Mouse (Mus musculus): ENCODE data around the gene Mdk. TPM values are rescaled to one million over a fixed set of nuclear protein-coding genes. Genes with fewer than 3 reads are reported as not detected.

The Mdk gene
- total RNA-seq, 2 experiments from 2014 or later: 16.5 to 21.5 TPM

GRCm38 (mm10) chr2:91966367-91966766 is 34.3 kb upstream of the Mdk start:
- no peak for TF ChIP-seq CTCF (IDR thresholded peaks at IDR 0.05)
- peak in 1 of 2 experiments; percentile 6 for DNase-seq (ENCODE audit: extremely low spot score in 1 of 2, low spot score in 2 of 2)
- intact Hi-C loops (cut with DNase I): no loop called here
- H3K4me3 ChIP-seq: no peak overlapping the region
- no peak overlapping the region for H3K27ac ChIP-seq

GRCm38 (mm10) chr2:91965417-91965816 is 33.3 kb upstream of the Mdk start:
- TF ChIP-seq CTCF (IDR thresholded peaks at IDR 0.05): no peak
- intact Hi-C loops (cut with DNase I): no loop called here
- Histone ChIP-seq H3K4me3 (0 out of 2 replicates have a peak overlapping the region, but pooled peaks have one; percentile 16), H3K27ac (peak overlapping the region; percentile 55; the same call in 1 of the 2 replicates)
- no peak for DNase-seq (ENCODE audit: extremely low spot score in 1 of 2, low spot score in 2 of 2)

- peak overlapping the region; percentile 9; the same call in 1 of the 2 replicates for H3K27ac ChIP-seq
- TF ChIP-seq CTCF (IDR thresholded peaks at IDR 0.05): no peak
- H3K4me3 ChIP-seq: no peak overlapping the region
- intact Hi-C loops (cut with DNase I): no loop called here
- DNase-seq (ENCODE audit: extremely low spot score in 1 of 2, low spot score in 2 of 2): no peak
Measured at GRCm38 (mm10) chr2:91964610-91965204, 32.6 kb upstream of the Mdk start.

GRCm38 (mm10) chr2:91963443-91963932 is 31.4 kb upstream of the Mdk start:
- peak; percentile 90 for TF ChIP-seq CTCF (IDR thresholded peaks at IDR 0.05)
- intact Hi-C loops (cut with DNase I): loop anchor here (2.0 kb wide), 1 partner anchor 19 kb away; the partner anchor contains the start of gene Gm9821
- DNase-seq (ENCODE audit: extremely low spot score in 1 of 2, low spot score in 2 of 2): peak; percentile 94 to 98
- Histone ChIP-seq H3K27ac (peak overlapping the region; percentile 86), H3K4me3 (peak overlapping the region; percentile 84)

DNA sequence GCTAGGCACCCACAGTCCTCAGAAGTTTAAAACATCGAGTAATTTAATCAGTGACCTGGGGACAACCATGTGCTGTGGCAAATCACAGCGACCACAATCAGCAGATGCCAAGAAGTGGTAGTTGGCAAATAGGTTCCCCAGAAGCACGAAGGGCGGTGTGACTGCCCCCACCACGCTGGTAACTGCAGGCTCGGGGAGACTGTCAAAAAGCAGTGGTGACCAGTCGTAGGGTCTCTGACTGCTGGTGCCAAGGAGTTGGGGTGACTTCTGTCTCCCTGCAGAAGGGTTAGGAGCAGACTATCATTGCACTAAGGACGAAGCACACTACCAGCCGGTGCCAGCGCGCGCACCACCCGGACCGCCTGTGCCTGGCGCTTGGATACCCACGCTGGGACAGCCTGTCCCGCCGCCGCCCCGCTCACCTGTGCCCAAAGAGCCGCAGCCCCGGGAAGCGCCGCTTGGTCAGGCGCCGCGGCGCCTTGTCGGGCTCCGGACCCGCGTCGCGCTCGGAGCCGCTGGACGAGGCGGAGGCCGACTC is 30.8 kb upstream of the Mdk start:
- intact Hi-C loops (cut with DNase I): loop anchor here (2.0 kb wide), 1 partner anchor 18 kb away; the partner anchor contains the start of gene Gm9821
- no peak for DNase-seq (ENCODE audit: extremely low spot score in 1 of 2, low spot score in 2 of 2)
- no peak for TF ChIP-seq CTCF (IDR thresholded peaks at IDR 0.05)
- Histone ChIP-seq H3K27ac (peak overlapping the region; percentile 86), H3K4me3 (peak overlapping the region; percentile 84)

DNA sequence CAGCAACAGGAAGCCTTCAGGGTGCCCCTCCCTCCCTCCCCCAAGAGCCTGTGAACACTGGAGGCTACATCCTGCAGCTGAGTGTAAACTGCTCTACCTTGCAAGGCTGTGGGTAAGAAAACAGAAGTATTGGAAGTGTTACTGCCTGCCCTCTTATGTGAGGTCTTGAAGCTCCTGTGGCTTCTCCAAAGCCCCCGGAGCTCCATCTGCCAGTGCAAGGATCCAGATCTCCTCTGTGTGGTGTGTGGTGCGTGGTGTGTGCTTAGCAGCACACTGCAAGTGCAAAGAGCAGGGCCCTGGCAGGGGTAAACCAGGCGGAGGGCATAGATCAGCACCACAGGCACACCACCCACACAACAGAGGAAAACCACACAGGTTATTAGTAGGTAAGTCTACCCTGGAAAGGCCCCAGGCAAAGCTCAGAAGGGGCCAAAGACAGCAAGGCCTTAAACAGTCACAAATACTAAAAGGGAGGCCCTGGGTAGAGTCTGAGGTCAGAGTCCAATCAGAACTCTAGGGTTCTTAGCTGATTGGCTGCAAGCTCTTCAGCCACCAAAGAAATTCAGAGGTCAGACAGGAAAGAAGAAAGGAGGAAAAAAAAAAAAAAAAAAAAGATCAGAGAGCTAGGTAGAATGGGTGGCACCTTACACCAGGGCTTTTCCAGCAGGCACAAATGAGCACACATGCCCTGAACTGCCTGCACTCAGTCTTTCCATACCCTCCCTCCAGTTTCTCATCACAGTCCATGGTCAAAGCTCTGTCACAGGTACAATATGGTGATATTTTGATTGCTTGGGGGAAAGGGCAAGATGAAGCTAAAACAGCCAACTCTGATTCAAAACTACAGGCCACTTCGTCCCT is 30.0 kb upstream of the Mdk start:
- TF ChIP-seq CTCF (IDR thresholded peaks at IDR 0.05): no peak
- intact Hi-C loops (cut with DNase I): loop anchor here (2.0 kb wide), 1 partner anchor 17 kb away; the partner anchor contains the start of gene Gm9821
- peak overlapping the region; percentile 86 for H3K27ac ChIP-seq
- H3K4me3 ChIP-seq: peak overlapping the region; percentile 84
- no peak for DNase-seq (ENCODE audit: extremely low spot score in 1 of 2, low spot score in 2 of 2)

DNA sequence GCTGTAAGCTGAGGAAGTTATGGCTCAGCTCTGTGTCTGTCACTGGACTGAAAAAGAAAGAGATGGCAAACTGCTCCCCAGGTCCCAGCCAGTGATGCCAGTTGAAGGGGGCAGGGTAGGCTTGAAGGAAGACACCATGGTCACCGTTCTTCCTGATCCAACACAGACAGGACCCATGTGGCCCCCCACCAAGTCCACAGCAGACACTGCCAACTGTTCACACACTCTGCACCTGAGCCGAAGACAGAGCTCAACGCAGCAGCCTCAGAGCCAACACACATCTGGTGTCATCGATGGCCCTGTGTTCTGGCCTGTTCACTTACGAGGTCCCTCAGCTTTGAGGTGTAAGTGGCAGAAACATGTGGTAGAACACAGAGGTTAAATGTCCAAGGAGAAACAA is 28.4 kb upstream of the Mdk start:
- peak overlapping the region; percentile 89 for H3K27ac ChIP-seq
- intact Hi-C loops (cut with DNase I): no loop called here
- DNase-seq (ENCODE audit: extremely low spot score in 1 of 2, low spot score in 2 of 2): no peak
- peak overlapping the region; percentile 19 for H3K4me3 ChIP-seq
- TF ChIP-seq CTCF (IDR thresholded peaks at IDR 0.05): no peak

GRCm38 (mm10) chr2:91959544-91960410 is 27.7 kb upstream of the Mdk start:
- peak overlapping the region; percentile 89 for H3K27ac ChIP-seq
- no peak for TF ChIP-seq CTCF (IDR thresholded peaks at IDR 0.05)

DNA sequence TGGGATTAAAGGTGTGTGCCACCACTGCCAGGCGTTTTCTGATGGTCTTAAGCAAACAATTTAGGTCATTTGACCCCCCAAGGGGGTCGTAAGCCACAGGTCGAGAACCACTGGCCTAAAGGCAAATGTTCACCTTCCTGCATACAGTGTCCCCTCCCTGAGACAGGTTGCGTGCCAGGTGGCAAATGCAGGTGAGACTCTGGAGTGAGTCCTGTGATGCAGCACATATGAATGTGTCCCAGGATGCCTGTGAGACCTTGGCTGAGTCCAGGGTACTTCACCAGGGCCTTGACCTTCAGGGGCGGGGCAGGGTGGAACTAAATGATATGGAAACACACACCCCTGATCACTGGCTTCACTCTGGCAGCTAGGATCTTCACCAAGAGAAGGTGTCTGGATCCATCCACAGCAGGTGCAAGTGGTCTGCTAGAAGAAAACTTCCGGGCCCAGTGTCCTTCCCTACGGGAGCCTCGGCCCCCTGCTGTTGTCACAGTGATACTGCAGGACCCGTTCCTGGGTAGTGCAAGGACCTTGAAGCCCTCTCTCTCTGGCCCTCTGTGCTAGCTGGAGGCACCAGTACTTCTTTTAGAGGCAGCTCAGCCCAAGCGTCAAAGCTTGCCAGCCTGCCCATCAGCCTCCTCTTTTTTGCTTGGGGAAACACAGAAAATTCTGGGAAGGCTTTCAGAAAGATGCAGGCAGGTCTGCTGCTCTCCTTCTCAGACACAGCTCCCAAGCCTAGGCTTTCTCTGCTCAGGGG is 26.8 kb upstream of the Mdk start:
- peak in 1 of 2 experiments; percentile 62 for DNase-seq (ENCODE audit: extremely low spot score in 1 of 2, low spot score in 2 of 2)
- intact Hi-C loops (cut with DNase I): no loop called here
- Histone ChIP-seq H3K4me3 (peak overlapping the region; percentile 4; the same call in 1 of the 2 replicates), H3K27ac (peak overlapping the region; percentile 89)
- peak; percentile 79 for TF ChIP-seq CTCF (IDR thresholded peaks at IDR 0.05)

More at GRCm38 (mm10) chr2:91959544-91960410, 27.7 kb upstream of the Mdk start:
- intact Hi-C loops (cut with DNase I): no loop called here
- no peak for DNase-seq (ENCODE audit: extremely low spot score in 1 of 2, low spot score in 2 of 2)
- peak overlapping the region; percentile 26 for H3K4me3 ChIP-seq

- no peak for TF ChIP-seq CTCF (IDR thresholded peaks at IDR 0.05)
- Histone ChIP-seq H3K27ac (peak overlapping the region; percentile 89), H3K4me3 (no peak overlapping the region)
- intact Hi-C loops (cut with DNase I): no loop called here
- no peak for DNase-seq (ENCODE audit: extremely low spot score in 1 of 2, low spot score in 2 of 2)
Measured at GRCm38 (mm10) chr2:91958049-91958448, 26.0 kb upstream of the Mdk start.

Measured in left cerebral cortex, adult 2 months (tissue).